Mouse (Mus musculus): ENCODE measurements around the gene Arsb.
A peak's percentile ranks its signal among the peaks of the same experiment; 100 is the strongest.

DNA sequence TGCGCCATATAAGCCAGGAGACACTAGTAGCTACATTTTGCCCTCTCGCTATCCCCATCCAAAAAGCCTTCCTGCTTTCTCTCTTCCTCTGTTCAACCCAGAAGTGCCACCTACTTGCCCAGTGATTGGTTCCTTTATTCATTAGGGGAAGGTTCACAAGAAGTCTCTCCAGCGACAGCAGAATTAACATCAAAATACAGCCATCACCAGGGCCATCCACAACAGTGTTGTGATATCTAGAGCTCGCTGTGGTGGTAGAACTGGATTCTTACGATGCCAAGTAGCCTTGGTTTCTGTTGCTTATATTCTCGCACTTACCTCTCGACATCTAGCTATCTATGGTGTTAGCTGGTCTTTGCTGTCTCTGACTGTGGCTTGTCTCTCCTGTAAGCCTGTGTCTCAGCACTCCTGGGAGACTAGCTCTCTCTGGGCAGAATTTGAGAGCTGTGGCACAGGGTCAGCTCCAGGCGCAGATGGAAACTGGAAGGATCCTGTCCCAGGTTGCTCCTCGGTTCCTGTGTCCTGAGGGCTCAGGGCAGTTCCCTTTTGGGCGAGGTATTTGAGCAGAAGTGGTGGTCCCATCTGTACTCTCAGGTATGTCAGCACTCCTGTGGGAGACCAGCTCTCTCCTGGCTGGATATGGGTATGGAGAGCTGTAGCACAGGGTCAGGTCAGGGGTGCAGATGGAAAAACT is 135.3 kb downstream of the Arsb start:
- TF ChIP-seq CTCF (conservative IDR thresholded peaks at IDR 0.05; ENCODE audit: low read length) (no peak), NANOG (IDR thresholded peaks at IDR 0.05; ENCODE audit: borderline replicate concordance, low read length) (peak; percentile 79)
